Mouse (Mus musculus): Measurements from ENCODE around the gene Ccdc17. TPM values are rescaled to one million over a fixed set of nuclear protein-coding genes. Genes with fewer than 3 reads are reported as not detected.
A peak's percentile ranks its signal among the peaks of the same experiment; 100 is the strongest.

The Ccdc17 gene
- polyA plus RNA-seq, 1 experiment from 2014 or later = 5.9 TPM

DNA sequence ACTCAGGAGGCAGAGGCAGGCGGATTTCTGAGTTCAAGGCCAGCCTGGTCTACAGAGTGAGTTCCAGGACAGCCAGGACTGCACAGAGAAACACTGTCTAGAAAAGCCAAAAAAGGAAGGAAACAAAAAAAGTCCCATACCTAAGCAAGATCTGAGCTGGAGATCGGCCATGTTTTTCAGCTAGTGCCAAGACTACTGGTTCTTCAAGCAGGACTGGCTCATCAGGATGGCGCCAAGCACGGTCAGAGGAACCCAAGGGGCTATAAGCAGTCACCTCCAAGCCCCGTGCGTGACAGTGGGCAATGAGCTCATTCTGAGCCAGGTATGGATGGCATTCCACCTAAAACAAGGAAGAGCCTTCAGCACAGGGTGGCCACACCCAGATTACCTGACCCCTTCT lies 42.4 kb downstream of the Ccdc17 start:
- Histone ChIP-seq H3K9me3 (replicated peaks; ENCODE audit: low read length) (no peaks in the 10 kb centered on the region), H3K9ac (ENCODE audit: low read depth, low read length) (no peak overlapping the region), H3K4me1 (replicated peaks; ENCODE audit: insufficient read depth, low read length) (no peaks in the 10 kb centered on the region), H3K27ac (no peak overlapping the region), H3K4me2 (ENCODE audit: low read length) (no peak overlapping the region), H3K27me3 (ENCODE audit: insufficient read depth, low read length) (no peaks in the 10 kb centered on the region), H3K36me3 (ENCODE audit: insufficient read depth, low read length) (peaks cover 66% of the 10 kb centered on the region), H3K4me3 (replicated peaks; ENCODE audit: low read depth, low read length) (no peak overlapping the region)
- ATAC-seq (replicated peaks; ENCODE audit: low FRiP score, low read depth) = no peak
- WGBS = 92% methylated on average over 6 of the region's 6 CpGs
- TF ChIP-seq CTCF (IDR thresholded peaks at IDR 0.05; ENCODE audit: low read depth) = no peak
- DNase-seq (ENCODE audit: low spot score) = no peak

DNA sequence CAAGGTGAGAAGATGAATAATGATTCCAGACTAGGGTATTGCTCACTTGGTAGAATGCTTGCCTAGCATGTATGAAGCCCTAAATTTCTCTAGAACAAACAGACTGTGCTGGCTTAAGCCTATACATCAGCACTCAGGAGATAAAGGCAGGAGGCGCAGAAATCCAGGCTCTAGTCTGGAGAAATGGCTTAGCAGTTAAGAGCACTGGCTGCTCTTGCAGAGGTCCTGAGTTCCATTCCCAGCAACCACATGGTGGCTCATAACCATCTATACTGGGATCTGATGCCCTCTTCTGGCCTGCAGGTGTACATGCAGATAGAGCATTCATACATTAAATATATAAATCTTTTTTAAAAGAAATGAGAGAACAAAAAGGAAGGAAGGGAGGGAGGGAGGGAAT lies 45.6 kb downstream of the Ccdc17 start:
- Histone ChIP-seq H3K27me3 (ENCODE audit: insufficient read depth, low read length) (no peaks in the 10 kb centered on the region), H3K4me3 (replicated peaks; ENCODE audit: low read depth, low read length) (no peak overlapping the region), H3K9ac (ENCODE audit: low read depth, low read length) (no peak overlapping the region), H3K4me2 (ENCODE audit: low read length) (no peak overlapping the region), H3K4me1 (replicated peaks; ENCODE audit: insufficient read depth, low read length) (no peaks in the 10 kb centered on the region), H3K27ac (no peak overlapping the region), H3K9me3 (replicated peaks; ENCODE audit: low read length) (no peaks in the 10 kb centered on the region), H3K36me3 (ENCODE audit: insufficient read depth, low read length) (peaks cover 52% of the 10 kb centered on the region)
- TF ChIP-seq CTCF (IDR thresholded peaks at IDR 0.05; ENCODE audit: low read depth) = peak; percentile 55
- DNase-seq (ENCODE audit: low spot score) (no peak), ATAC-seq (replicated peaks; ENCODE audit: low FRiP score, low read depth) (no peak)
- 100% methylated on average over 1 of the region's 1 CpGs for WGBS

DNA sequence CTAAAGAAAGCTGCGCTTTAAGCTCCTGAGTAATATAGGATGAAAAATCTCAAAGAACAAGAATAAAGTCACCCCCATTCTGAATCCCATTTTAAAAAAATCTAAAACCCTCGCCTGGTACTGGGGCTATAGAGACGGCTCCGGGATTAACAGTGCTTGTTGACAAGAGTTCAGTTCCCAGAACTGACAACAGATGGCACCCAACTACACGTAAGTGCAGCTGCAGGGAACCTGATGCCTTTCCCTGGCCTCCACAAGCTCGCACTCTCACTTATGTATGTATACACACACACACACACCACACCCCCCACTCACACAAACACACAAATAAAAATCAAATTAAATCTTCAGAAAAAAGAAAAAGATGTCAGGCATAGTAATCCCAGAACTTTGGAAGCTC lies 47.9 kb downstream of the Ccdc17 start:
- H3K9me3 ChIP-seq (replicated peaks; ENCODE audit: low read length) = no peaks in the 10 kb centered on the region
- H3K9ac ChIP-seq (ENCODE audit: low read depth, low read length) = no peak overlapping the region
- no peaks in the 10 kb centered on the region for H3K4me1 ChIP-seq (replicated peaks; ENCODE audit: insufficient read depth, low read length)
- peak; percentile 59 for TF ChIP-seq CTCF (IDR thresholded peaks at IDR 0.05; ENCODE audit: low read depth)
- ATAC-seq (replicated peaks; ENCODE audit: low FRiP score, low read depth) (no peak), DNase-seq (ENCODE audit: low spot score) (peak; percentile 65)
- H3K4me3 ChIP-seq (replicated peaks; ENCODE audit: low read depth, low read length) = no peak overlapping the region
- H3K4me2 ChIP-seq (ENCODE audit: low read length) = no peak overlapping the region
- no peak overlapping the region for H3K27ac ChIP-seq
- no peaks in the 10 kb centered on the region for H3K27me3 ChIP-seq (ENCODE audit: insufficient read depth, low read length)
- 47% methylated on average over 6 of the region's 6 CpGs for WGBS
- peaks cover 39% of the 10 kb centered on the region for H3K36me3 ChIP-seq (ENCODE audit: insufficient read depth, low read length)

DNA sequence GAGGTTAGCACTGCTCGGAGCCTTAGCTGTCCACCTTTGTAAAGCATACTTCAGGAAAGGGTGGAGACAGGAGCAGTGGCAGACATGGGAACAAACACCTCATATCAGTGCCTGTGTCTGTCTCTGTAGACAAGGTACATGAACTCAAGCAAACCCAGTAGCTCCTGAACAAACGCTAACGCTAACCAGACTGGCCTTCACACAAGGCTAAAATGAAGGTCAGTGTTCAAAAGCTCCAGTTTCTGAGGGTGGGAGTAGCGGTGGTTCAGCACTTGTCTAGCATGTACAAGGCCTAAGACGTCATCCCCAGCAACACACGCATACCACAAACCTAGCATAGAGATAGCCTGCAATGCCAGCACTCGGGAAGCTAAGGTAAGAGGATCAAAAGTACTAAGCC lies 49.2 kb downstream of the Ccdc17 start:
- H3K4me3 ChIP-seq (replicated peaks; ENCODE audit: low read depth, low read length) = no peak overlapping the region
- H3K9me3 ChIP-seq (replicated peaks; ENCODE audit: low read length) = no peaks in the 10 kb centered on the region
- no peak overlapping the region for H3K4me2 ChIP-seq (ENCODE audit: low read length)
- no peak overlapping the region for H3K9ac ChIP-seq (ENCODE audit: low read depth, low read length)
- TF ChIP-seq CTCF (IDR thresholded peaks at IDR 0.05; ENCODE audit: low read depth) = no peak
- peaks cover 4% of the 10 kb centered on the region; the same call in 1 of the 2 replicates for H3K4me1 ChIP-seq (replicated peaks; ENCODE audit: insufficient read depth, low read length)
- 74% methylated on average over 7 of the region's 7 CpGs for whole genome bisulfite sequencing
- H3K27me3 ChIP-seq (ENCODE audit: insufficient read depth, low read length) = no peaks in the 10 kb centered on the region
- DNase-seq (ENCODE audit: low spot score) (no peak), ATAC-seq (replicated peaks; ENCODE audit: low FRiP score, low read depth) (no peak)
- H3K36me3 ChIP-seq (ENCODE audit: insufficient read depth, low read length) = peaks cover 30% of the 10 kb centered on the region
- H3K27ac ChIP-seq = no peak overlapping the region

DNA sequence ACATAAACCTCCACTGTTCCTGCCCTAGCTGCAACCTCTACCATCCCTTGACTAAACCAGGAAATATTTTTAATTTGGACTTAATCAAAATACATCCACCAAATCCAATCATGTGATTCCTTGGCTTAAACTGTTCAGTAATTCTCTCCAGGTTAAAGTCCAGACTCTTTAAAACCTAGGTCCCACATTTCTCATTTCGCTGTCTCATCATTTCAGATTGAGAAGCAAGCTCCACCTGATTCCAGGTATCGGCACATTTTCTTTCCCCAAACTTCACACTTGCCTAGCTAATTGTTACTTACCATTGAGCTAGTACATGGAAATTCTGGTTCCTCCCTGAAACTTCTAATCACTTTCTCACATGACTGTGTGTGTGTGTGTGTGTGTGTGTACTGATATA lies 53.0 kb downstream of the Ccdc17 start:
- Histone ChIP-seq H3K27ac (no peak overlapping the region), H3K36me3 (ENCODE audit: insufficient read depth, low read length) (peaks cover 8% of the 10 kb centered on the region), H3K4me3 (replicated peaks; ENCODE audit: low read depth, low read length) (no peak overlapping the region), H3K27me3 (ENCODE audit: insufficient read depth, low read length) (no peaks in the 10 kb centered on the region), H3K4me2 (ENCODE audit: low read length) (peak overlapping the region; percentile 70; the same call in 1 of the 2 replicates), H3K4me1 (replicated peaks; ENCODE audit: insufficient read depth, low read length) (peaks cover 4% of the 10 kb centered on the region; the same call in 1 of the 2 replicates), H3K9ac (ENCODE audit: low read depth, low read length) (no peak overlapping the region), H3K9me3 (replicated peaks; ENCODE audit: low read length) (no peaks in the 10 kb centered on the region)
- no peak for ATAC-seq (replicated peaks; ENCODE audit: low FRiP score, low read depth)
- 87% methylated on average over 2 of the region's 2 CpGs for WGBS
- no peak for TF ChIP-seq CTCF (IDR thresholded peaks at IDR 0.05; ENCODE audit: low read depth)
- no peak for DNase-seq (ENCODE audit: low spot score)

Other genes starting within 250 kb of the Ccdc17 start
- 7.4 and 8.8 TPM in 2 replicates for gene Mast2, start 132.5 kb upstream of the Ccdc17 start, polyA plus RNA-seq (2015; fragmentation: Nextera tagmentation; extraction: Ambion mirVana)
- 15.5 and 16.2 TPM in 2 replicates for gene Ipp, start 89.1 kb upstream of the Ccdc17 start, polyA plus RNA-seq (2015; fragmentation: Nextera tagmentation; extraction: Ambion mirVana)
- 27.3 and 27.5 TPM in 2 replicates for gene Tmem69, start 40.7 kb upstream of the Ccdc17 start, polyA plus RNA-seq (2015; fragmentation: Nextera tagmentation; extraction: Ambion mirVana)
- gene Gpbp1l1, start 39.0 kb upstream of the Ccdc17 start, polyA plus RNA-seq (2015; fragmentation: Nextera tagmentation; extraction: Ambion mirVana) = 44.8 and 46.1 TPM in 2 replicates
- 82.7 and 89.6 TPM in 2 replicates for gene Nasp, start 31.3 kb downstream of the Ccdc17 start, polyA plus RNA-seq (2015; fragmentation: Nextera tagmentation; extraction: Ambion mirVana)
- 966 and 1,010 TPM in 2 replicates for gene Akr1a1, start 55.0 kb downstream of the Ccdc17 start, polyA plus RNA-seq (2015; fragmentation: Nextera tagmentation; extraction: Ambion mirVana)
- gene Prdx1, start 88.9 kb downstream of the Ccdc17 start, polyA plus RNA-seq (2015; fragmentation: Nextera tagmentation; extraction: Ambion mirVana) = 2,101 and 2,104 TPM in 2 replicates
- gene Mmachc, start 111.8 kb downstream of the Ccdc17 start, polyA plus RNA-seq (2015; fragmentation: Nextera tagmentation; extraction: Ambion mirVana) = 20.3 and 21.8 TPM in 2 replicates
- 24.5 and 25.8 TPM in 2 replicates for gene Ccdc163, start 111.9 kb downstream of the Ccdc17 start, polyA plus RNA-seq (2015; fragmentation: Nextera tagmentation; extraction: Ambion mirVana)
- gene Tesk2, start 124.3 kb downstream of the Ccdc17 start, polyA plus RNA-seq (2015; fragmentation: Nextera tagmentation; extraction: Ambion mirVana) = 8.0 and 8.3 TPM in 2 replicates
- 28.9 and 30.8 TPM in 2 replicates for gene Toe1, start 211.0 kb downstream of the Ccdc17 start, polyA plus RNA-seq (2015; fragmentation: Nextera tagmentation; extraction: Ambion mirVana)
- gene Mutyh, start 211.1 kb downstream of the Ccdc17 start, polyA plus RNA-seq (2015; fragmentation: Nextera tagmentation; extraction: Ambion mirVana) = 8.8 and 9.9 TPM in 2 replicates
- 2.2 and 2.3 TPM in 2 replicates for gene Hpdl, start 225.1 kb downstream of the Ccdc17 start, polyA plus RNA-seq (2015; fragmentation: Nextera tagmentation; extraction: Ambion mirVana)

Measured in kidney, postnatal 0 days (tissue).